Mouse (Mus musculus) urinary bladder, adult 18-20 months (tissue): Measurements from ENCODE around the gene Ece1.
A peak's percentile ranks its signal among the peaks of the same experiment; 100 is the strongest.

ENCODE experiments used
- DNase-seq, 2 experiments: peaks; one replicate each; pipeline ENCODE4 v3.0.0; 2022; ENCODE audit warnings: low spot score in 2 of 2, mixed read lengths in 2 of 2

The Ece1 gene

DNA sequence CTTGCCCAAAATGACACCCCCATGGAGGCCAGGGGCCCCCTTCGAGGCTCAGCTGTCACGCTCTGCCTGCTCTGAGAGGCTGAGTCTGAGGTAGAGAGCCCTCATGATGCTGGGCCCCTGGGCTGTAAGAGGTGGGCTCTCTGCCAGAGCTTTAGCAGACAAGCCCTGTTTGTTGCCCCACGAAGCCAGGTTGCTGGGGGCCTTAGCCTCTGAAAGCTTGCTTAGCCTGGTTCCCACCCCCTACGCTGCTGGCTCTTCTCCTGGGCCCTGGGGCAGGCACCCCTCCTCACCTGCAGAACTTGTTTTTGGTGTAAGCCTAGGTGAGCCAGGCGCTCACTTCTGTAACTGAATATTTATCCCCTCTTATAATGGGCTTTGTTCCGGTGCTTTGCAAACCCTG, 55.6 kb downstream of the Ece1 start:
- no peak for DNase-seq

DNA sequence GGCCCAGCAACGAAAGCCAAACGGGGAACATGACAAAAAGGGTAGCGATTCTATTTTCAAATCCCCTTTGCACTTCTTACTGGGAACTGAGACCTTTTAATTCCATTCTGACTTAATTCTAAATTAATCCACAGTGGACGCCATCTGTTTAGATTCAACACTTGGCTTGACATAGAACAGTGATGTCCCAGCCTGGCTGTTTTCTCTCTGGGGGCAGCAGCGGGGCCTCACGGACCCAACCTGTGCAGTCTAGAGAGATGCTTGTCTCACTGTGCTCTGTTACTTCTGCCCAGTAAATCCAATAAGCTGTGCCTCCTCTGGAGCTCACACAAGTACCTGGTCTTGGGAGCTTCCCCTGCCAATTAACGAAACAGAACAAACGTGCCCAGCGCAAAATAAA, 56.5 kb downstream of the Ece1 start:
- DNase-seq, result no peak

DNA sequence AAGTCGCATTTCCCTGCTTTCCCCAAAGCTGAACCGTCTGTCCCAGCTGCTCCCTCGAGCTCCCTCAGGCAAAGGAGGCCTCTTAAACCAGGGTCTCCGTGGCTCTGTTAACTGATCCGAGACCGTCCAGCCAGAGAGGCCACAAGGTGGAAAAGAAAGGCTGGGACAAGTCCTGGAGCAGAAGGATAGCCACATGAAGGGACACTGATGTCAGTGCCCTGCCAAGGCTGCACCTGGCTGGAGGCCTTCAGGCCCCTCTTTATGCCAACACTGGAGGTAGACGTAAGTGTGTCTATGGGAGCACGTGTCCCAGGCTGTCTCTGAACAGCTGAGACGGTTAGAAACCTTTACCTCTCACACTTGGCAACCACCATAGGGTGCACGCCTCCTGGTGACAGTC, 57.1 kb downstream of the Ece1 start:
- no peak for DNase-seq

DNA sequence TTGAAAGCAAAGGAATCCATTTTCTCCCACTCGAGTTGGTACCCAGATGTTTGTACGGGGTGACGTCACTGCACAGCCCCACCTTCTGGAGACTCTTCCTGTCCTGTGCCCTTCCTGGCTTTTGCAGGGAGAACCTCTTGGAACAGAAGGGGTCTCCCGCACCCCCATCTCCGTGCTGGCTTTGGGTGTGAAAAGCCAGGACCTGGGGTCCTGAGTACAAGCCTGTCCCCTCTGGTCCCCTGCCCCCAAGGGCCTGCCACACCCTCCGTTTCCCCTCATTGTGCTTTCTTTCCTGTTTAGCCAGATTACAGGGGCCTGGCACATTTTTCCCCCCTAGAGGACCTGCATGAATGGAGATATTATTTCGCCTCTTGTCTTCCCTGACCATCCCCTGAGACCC, 58.0 kb downstream of the Ece1 start:
- no peak for DNase-seq

DNA sequence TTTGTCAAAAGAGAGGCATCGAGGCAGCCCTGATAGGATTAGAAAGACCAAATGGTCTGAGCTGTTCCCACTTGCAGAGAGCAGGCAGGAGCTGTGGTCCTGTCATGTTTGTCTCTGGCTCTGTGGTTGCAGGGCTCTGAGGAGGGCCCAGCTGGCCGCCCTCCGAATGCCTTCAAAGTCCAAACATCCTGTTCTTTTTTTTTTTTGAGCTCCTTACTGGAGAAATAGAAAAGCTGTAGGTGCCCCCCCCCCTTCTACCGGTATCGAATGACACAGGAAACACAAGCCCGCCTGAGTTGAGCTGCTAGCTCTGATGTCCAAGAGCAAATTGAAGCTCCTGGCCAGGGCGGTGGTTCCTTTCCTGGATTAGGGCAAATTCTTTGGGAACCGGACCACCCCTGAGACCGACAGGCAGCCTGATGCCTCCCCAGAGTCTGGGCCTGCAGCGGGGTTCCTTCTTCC, 58.5 kb downstream of the Ece1 start:
- no peak for DNase-seq

DNA sequence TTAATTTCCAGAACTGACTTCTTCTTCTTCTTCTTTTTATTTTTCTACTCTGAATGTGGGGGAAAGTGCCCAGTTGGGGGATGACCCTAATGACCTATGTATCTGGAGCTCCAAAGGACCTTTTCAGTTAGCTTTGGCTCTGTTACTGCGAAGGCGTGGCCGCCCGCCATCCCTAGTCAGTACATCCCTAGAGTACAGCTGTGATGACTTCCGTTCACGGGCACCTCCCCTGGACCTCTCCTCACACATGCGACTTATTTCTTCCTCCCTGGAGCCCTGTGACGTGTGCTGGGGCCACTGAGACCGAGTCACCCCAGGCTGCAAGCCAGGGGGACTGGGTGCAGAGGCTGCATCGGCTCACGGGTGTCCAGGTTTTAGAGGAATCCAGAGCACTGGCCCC, 59.5 kb downstream of the Ece1 start:
- no peak for DNase-seq

DNA sequence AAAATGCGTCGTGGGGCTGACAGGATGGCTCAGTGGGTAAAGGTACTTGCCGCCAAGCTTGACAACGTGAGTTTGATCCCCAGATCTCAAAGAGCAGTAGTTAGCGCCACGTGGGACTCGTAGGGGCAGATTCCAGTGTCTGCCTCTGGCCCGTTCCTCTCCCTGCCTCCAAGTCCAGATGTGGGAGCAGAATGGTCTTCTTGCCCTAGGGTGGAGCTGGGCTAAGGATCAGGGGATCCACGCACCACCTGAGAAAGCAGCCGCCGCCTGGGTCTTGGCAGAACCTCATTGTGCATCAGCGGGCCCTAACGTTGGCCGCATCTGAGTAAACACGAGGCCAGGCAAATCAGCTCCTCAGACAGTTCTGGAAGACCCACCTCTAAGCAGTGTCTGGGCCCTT, 61.0 kb downstream of the Ece1 start:
- no peak for DNase-seq

DNA sequence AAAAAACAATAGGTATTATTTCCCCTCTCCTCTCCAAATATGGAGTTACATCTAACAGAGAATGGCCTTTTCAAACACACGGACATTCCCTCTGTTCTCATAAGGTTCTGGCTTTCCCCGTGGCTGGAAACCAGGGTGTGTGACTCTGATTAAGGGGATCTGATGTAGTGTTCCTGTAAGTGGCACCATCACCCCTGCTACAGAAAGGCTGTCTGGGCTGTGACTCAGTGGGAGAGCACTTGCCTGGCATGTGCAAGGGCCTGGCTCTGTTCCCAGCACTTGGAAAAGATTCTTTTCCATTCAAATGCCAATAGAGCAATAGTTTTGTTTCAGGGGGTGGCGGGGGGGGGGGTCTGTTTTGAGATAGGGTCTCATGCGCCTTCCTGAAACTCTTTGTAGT, 63.1 kb downstream of the Ece1 start:
- DNase-seq, result no peak

DNA sequence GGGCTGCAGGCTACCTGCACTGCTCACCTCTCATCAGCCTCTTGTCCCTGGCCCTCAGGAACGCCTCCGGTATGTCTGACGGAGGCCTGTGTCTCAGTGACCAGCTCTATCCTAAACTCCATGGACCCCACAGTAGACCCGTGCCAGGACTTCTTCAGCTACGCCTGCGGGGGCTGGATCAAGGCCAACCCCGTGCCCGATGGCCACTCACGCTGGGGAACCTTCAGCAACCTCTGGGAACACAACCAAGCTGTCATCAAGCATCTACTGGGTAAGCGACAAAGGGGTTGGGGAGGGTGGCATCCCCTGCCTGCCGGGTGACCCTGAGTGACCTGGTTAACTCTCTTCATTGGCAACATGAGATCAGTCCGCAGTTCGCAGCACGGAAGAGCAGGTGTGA, 64.1 kb downstream of the Ece1 start:
- DNase-seq, result no peak

DNA sequence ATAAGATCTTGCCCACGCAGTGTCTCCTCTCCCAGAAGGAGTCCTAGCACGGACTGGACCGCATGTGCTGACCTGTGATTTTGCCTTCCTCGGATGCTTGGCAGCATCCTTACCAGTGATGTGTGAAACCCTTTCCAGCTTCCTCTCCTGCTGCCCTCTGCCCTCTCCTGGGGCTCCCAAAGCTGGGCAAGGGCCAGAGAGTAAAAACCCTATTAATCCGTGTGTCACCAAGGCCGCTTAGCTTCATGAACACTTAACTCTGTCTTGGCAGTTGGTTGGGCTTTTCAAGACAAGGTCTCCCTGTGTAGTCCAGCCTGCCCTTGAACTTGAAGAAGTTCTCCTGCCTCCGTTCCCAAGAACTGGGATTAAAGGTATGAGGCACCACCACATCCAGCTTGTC, 65.1 kb downstream of the Ece1 start:
- no peak for DNase-seq

DNA sequence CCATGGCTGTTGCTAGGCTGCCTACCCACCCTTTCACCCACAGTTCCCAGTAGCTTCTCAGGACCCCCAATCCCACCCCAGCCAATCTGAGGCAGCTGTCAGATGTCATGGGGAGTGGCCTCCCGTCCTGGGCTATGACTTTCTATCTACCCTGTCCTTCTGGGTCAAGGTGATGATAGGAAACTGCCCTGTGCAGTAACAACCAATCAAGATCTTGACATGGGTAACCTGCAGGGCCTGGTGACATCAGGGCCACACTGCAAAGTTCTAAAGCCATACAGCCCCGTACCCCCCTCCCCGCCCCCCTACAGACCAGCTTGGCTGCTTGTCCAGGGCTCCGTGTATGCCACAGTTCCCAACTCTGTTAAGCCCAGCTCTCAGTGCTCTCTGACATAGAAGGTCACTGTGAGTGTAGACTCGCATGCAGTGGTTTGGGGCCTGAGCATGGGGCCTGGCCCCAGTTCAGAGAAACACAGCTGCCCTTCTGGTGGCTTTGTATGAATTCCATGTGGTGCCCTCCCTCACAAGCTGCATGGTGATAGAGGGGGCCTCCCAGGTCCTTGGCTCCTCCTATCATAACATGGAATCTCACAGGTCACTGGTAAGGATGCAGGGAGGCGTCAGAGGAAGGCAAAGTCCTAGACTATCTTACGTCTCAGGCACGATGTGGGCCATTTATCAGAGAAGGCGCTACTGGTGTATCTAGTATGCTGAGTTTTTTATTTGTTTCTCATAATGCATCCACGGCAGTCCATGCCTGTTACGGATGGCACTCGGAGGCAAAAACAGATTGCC, 65.9 kb downstream of the Ece1 start:
- DNase-seq, result no peak

DNA sequence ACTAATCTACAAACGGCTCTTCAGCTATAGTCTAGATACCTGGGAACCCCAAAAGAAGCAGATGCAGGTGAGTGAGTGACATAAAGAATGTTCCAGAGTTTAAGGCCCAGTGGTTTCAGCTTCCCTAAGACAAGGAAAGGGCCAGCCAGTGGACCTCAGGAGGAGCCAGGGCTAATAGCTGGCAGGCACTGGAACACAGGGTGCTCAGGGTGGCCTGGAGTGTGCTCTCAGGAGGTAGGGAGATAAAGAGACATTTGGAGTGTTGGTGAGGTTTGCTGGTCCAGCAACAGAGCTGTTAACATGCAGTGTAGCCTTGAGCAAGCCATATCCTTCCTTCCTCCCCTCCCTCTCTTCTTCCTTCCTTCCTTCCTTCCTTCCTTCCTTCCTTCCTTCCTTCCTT, 66.8 kb downstream of the Ece1 start:
- no peak for DNase-seq

DNA sequence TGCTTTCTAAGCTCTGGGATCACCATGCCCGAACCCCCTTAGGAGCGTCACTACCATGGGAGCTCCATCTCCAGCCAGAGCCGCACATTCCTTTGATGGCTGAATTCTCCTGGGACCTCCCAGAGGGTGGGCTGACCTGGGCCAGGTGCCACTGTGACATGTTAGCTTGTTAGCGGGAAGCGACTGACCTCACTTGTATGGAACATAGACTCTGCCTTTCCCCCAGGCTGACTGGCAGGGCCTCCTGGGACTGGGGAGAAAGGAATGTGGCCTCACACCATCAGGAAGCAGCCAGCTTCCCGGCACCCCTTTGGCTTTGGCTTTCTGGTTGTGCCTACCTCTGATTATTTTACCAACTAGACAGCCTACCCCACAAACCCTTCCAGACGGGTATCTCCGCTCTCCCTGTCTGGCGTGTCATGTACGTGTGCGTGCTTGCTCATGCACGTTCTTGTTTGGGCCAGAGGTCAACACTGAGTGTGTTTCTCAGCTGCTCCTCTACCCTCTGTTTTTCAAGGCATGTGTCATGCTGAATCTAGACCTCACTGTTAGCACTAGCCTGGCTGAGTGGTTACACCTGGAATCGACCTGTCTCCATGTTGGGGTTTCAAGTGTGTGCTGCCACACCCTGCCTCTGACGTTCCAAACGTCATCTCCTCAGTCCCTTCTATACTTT, 67.4 kb downstream of the Ece1 start:
- DNase-seq, result peak; percentile 51 to 72

DNA sequence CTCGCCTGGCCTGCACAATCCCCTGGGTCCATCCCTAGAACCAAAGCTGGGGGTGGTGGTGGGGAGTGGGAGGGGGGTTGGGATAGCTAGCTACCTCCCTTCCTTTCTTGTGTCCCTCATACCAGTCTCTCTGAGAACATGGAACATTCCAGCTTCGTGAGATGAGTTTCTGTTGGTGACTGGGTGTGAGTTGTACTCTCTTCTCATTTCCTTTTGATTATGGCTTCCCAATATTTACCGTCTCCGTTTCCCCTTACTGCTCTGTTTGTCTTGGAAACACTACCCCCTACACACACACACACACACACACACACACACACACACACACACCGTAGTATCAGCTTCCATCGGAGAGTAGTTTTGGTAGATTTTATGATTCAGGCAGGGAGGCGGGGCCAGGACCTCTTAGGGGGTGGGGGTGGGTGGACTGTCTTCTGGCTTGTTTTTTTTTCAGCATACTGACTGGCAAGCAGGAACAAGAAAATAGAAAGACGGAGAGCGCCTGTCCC, 68.5 kb downstream of the Ece1 start:
- DNase-seq, result peak in 1 of 2 experiments; percentile 31

DNA sequence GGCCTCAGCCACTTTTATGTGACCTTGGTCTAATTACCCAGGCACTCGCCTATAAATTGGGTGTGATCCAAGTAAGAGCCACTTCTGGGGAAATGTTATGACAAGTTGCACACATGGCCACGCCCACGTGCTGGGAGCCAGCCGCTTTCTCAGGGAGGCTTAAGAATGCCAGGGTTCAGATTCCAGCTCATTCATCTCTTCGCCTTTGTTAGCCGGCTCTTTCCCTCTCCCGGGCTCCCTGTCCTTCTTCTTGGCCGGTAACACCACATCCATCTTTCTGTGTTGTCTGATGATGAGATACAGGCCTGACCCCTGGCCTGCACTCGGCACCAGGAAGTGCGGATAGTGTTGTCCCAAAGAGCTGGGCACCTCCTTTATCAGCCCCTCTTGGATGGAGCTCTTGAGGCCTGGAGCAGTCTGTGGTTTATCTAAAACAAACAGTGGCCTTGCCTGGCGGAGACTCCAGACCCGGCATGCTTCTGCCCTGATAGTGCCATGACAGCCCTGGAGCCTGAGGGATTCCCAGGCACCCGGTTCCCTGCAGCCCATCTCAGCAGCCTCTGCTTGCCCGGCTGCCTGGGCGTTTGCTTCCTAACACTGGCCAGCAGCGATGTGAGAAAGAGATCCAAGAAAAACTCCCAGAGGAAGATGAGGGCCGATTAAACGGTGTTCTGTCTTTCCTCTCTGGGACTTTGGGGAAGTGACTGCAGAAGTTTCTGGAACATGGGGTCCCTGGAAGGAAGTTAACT, 69.1 kb downstream of the Ece1 start:
- peak; percentile 68 to 81 for DNase-seq

DNA sequence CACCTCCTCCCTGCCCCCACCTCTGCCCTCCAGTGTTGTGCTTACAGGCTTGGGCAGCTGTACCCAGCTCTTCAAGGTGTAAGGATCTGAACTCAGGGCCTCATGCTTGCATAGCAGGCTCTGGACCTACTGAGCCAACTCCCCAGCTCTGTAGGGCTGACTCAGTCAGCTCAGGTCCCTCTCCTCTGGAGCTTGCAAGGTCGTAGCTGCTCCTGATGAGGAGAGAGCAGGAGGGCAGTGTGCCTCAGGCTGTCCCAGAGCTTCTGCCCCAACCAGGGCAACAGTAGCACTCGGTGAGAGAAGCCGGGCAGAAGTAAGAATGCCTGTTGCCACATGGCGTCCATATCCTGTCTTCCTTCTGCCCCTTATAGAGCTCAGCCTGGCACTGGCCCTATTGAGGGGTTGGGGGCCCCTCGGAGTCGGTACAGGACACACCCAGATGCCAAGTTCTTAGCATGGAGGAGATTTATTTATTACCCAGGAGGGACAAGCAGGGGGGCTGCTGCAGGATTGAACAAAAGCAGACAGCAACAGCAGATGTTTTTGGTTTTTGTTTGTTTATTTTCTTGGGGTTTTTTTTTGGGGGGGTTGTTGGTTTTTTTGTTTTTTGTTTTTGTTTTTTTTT, 70.6 kb downstream of the Ece1 start:
- no peak for DNase-seq

DNA sequence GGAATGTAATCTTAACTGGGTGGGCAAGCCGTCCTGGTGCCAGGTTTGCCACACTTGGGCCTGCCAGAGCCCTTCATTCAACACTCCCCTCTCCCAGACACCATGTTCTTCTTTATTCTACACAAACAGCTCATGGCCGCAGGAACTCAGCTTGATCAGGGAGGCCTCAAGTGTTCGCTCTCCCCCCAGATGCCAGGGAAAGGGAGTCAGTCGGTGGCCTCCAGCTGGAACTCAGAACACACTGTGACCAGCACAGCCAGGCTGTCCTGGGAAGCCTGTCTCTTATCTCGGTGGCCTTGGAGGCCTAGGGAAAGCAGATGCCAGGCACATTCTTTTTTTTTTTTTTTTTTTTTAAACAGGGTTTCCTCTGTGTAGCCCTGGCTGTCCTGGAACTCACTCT, 71.3 kb downstream of the Ece1 start:
- no peak for DNase-seq

DNA sequence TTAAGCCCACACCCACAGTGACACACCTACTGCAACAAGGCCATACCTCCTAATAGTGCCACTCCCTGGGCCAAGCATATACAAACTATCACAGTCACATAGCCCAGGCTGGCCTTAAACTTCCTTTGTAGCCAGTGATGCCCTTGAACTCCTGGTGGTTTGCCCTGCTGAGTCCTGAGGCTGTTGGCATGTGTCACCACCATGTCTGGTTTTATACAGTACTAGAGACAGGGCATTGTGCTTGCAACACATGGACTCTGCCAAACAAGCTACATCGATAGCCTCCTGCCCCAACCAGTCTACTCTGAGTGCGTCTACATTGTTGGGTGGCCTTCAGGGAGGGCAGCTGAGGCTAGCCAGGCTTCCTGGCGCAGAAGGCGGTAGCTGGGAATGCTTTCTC, 74.1 kb downstream of the Ece1 start:
- DNase-seq, result no peak

DNA sequence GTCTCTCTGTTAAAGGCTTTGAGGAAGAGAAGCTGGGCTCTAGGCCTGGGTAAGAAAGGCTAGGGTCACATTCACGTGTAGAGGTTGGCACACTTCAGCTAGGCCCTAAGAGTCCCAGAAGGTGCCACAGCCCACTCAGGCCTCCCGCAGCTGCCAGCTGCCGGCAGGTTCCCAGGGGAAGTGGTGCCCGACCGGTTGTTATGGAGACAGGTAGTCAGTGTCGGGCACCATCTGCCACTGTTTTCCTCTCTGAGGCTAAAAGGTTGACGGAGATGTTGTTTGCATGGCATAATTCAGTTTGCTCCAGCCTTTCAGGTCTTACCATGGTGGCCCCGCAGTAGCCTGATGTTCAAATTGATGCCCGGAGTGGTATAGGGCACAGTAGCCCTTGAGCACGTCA, 78.0 kb downstream of the Ece1 start:
- no peak for DNase-seq

DNA sequence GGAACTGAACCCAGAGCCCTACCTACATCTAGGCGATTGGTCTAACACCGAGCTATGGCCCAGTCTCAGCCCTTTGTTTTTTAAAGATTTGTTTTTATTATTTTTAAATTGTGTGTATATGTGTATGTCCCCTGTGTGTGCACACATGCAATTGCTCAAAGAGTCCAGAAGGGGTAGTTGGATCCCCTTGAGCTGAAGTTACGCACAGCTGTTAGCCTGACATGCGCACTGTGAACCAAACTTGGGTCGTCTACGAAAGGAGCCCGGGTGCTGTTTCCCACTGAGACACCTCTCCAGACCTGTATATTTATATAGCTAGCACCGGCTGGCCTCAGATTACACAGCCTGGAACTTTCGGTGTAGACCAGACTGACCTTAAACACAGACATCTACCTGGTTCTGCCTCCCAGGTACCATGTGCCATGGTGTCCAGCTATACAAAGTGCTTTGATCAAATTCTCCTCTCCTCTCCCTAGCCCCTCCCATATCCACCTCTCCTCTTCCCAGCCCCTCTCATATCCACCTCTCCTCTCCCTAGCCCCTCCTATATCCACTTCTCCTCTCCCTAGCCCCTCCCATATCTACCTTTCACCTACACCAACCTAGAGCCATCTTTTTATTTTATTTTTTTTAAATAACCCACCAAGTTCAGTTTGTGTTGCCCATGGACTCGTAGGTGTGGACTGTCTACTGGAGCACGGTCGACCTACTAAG, 79.3 kb downstream of the Ece1 start:
- DNase-seq, result no peak
